Mouse (Mus musculus) ES-E14 (cell line): ENCODE data around the gene S100pbp.

Source experiments
- MAFK ChIP-seq: IDR thresholded peaks from 2 replicates; pipeline ENCODE4 v1.6.1; 2014; ENCODE audit warnings: mild to moderate bottlenecking, low read depth, low read length, inconsistent platforms; ENCODE audit not compliant: insufficient read depth
- ZC3H11A ChIP-seq: IDR thresholded peaks from 2 replicates; pipeline ENCODE4 v1.6.1; 2012; ENCODE audit warnings: low read depth, mild to moderate bottlenecking, inconsistent platforms, low read length, borderline replicate concordance
- ZNF384 ChIP-seq: IDR thresholded peaks from 2 replicates; pipeline ENCODE4 v1.6.1; 2012; ENCODE audit warnings: low read depth, low read length, inconsistent platforms

DNA sequence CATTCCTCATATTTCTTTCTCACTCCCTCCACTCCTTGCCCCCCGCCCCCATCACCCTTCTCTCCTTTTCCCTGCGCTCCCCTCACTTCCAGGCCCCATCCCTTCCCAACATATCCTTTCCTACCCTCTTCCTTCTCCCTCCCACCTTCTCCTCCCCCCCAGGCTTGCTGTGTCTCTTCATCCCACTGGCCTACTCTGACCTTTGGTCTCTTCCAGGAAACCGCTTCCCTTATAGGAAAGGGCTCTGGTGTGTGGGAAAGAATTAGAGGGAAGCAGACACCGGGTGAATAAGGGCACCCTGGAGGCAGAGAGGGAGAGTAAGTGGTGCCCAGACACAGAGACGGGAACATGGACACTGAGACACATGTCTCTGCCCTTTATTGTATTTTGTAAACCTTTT, 2.2 kb upstream of the S100pbp start:
- TF ChIP-seq MAFK (no peak), ZNF384 (no peak), ZC3H11A (no peak)
